Mouse (Mus musculus): ENCODE data around the gene Kcnma1. TPM values are rescaled to one million over a fixed set of nuclear protein-coding genes. Genes with fewer than 3 reads are reported as not detected.

Kcnma1 gene
- polyA plus RNA-seq (2015; fragmentation: Nextera tagmentation; extraction: Ambion mirVana): 6.5 and 8.1 TPM in 2 replicates

GRCm38 (mm10) chr14:24014391-24014790 lies at the start of gene Kcnma1:
Kcnma1 (minus strand) TSS chr14:24014491.
- no peak within 1 kb of the TSS for H3K4me3 ChIP-seq (replicated peaks)
- H3K9me3 ChIP-seq (replicated peaks): no peaks in the 10 kb centered on the region
- H3K4me1 ChIP-seq: no peaks in the 10 kb centered on the region
- no peaks in the 10 kb centered on the region for H3K36me3 ChIP-seq
- no peak within 1 kb of the TSS for H3K9ac ChIP-seq
- ATAC-seq (ENCODE audit: insufficient number of reproducible peaks, low FRiP score, low TSS enrichment, low read depth): no peak
- H3K4me2 ChIP-seq (replicated peaks): no peak within 1 kb of the TSS
- H3K27me3 ChIP-seq: no peaks in the 10 kb centered on the region
- WGBS: 59% methylated on average over 3 of the region's 3 CpGs
- no peak within 1 kb of the TSS for H3K27ac ChIP-seq (replicated peaks)

GRCm38 (mm10) chr14:24059747-24060146 lies 45.5 kb upstream of the Kcnma1 start:
- WGBS: 33% methylated on average over 8 of the region's 8 CpGs
- no peak overlapping the region for H3K27ac ChIP-seq (replicated peaks)
- no peaks in the 10 kb centered on the region for H3K9me3 ChIP-seq (replicated peaks)
- H3K27me3 ChIP-seq: no peaks in the 10 kb centered on the region
- no peaks in the 10 kb centered on the region for H3K4me1 ChIP-seq
- H3K36me3 ChIP-seq: no peaks in the 10 kb centered on the region
- H3K4me3 ChIP-seq (replicated peaks): no peak overlapping the region
- ATAC-seq (ENCODE audit: insufficient number of reproducible peaks, low FRiP score, low TSS enrichment, low read depth): no peak
- H3K4me2 ChIP-seq (replicated peaks): 0 out of 2 replicates have a peak overlapping the region, but pooled peaks have one; percentile 8
- H3K9ac ChIP-seq: no peak overlapping the region

- ATAC-seq (ENCODE audit: insufficient number of reproducible peaks, low FRiP score, low TSS enrichment, low read depth): no peak
- Histone ChIP-seq H3K4me3 (replicated peaks) (no peak overlapping the region), H3K9me3 (replicated peaks) (no peaks in the 10 kb centered on the region), H3K27ac (replicated peaks) (no peak overlapping the region), H3K4me2 (replicated peaks) (no peak overlapping the region), H3K4me1 (no peaks in the 10 kb centered on the region), H3K27me3 (no peaks in the 10 kb centered on the region), H3K9ac (no peak overlapping the region), H3K36me3 (no peaks in the 10 kb centered on the region)
- 61% methylated on average over 4 of the region's 4 CpGs for WGBS
These were observed 45.0 kb upstream of the Kcnma1 start for GRCm38 (mm10) chr14:24059287-24059686.

GRCm38 (mm10) chr14:24051821-24052220 lies 37.5 kb upstream of the Kcnma1 start:
- Histone ChIP-seq H3K36me3 (no peaks in the 10 kb centered on the region), H3K9me3 (replicated peaks) (no peaks in the 10 kb centered on the region), H3K27me3 (no peaks in the 10 kb centered on the region), H3K4me2 (replicated peaks) (no peak overlapping the region), H3K27ac (replicated peaks) (no peak overlapping the region), H3K9ac (no peak overlapping the region), H3K4me1 (no peaks in the 10 kb centered on the region), H3K4me3 (replicated peaks) (no peak overlapping the region)
- 83% methylated on average over 2 of the region's 2 CpGs for WGBS
- ATAC-seq (ENCODE audit: insufficient number of reproducible peaks, low FRiP score, low TSS enrichment, low read depth): no peak

- Histone ChIP-seq H3K9ac (no peak overlapping the region), H3K4me2 (replicated peaks) (no peak overlapping the region), H3K27ac (replicated peaks) (no peak overlapping the region), H3K27me3 (no peaks in the 10 kb centered on the region), H3K4me3 (replicated peaks) (no peak overlapping the region), H3K36me3 (no peaks in the 10 kb centered on the region), H3K9me3 (replicated peaks) (no peaks in the 10 kb centered on the region), H3K4me1 (no peaks in the 10 kb centered on the region)
- 53% methylated on average over 2 of the region's 2 CpGs for WGBS
- no peak for ATAC-seq (ENCODE audit: insufficient number of reproducible peaks, low FRiP score, low TSS enrichment, low read depth)
These were observed 22.3 kb upstream of the Kcnma1 start for GRCm38 (mm10) chr14:24036609-24037008.

GRCm38 (mm10) chr14:24036208-24036535 lies 21.9 kb upstream of the Kcnma1 start:
- no peak overlapping the region for H3K27ac ChIP-seq (replicated peaks)
- no peak overlapping the region for H3K4me2 ChIP-seq (replicated peaks)
- H3K4me3 ChIP-seq (replicated peaks): no peak overlapping the region
- H3K36me3 ChIP-seq: no peaks in the 10 kb centered on the region
- WGBS: 29% methylated on average over 4 of the region's 4 CpGs
- no peaks in the 10 kb centered on the region for H3K4me1 ChIP-seq
- H3K27me3 ChIP-seq: no peaks in the 10 kb centered on the region
- no peaks in the 10 kb centered on the region for H3K9me3 ChIP-seq (replicated peaks)
- no peak overlapping the region for H3K9ac ChIP-seq
- no peak for ATAC-seq (ENCODE audit: insufficient number of reproducible peaks, low FRiP score, low TSS enrichment, low read depth)

- Histone ChIP-seq H3K27ac (replicated peaks) (no peak overlapping the region), H3K9ac (no peak overlapping the region), H3K4me1 (no peaks in the 10 kb centered on the region), H3K4me3 (replicated peaks) (no peak overlapping the region), H3K9me3 (replicated peaks) (no peaks in the 10 kb centered on the region), H3K4me2 (replicated peaks) (no peak overlapping the region), H3K36me3 (no peaks in the 10 kb centered on the region), H3K27me3 (no peaks in the 10 kb centered on the region)
- no peak for ATAC-seq (ENCODE audit: insufficient number of reproducible peaks, low FRiP score, low TSS enrichment, low read depth)
- WGBS: 21% methylated on average over 11 of the region's 11 CpGs
These were observed 21.4 kb upstream of the Kcnma1 start for GRCm38 (mm10) chr14:24035486-24036207.

GRCm38 (mm10) chr14:24032876-24033389 lies 18.6 kb upstream of the Kcnma1 start:
- Histone ChIP-seq H3K27me3 (no peaks in the 10 kb centered on the region), H3K4me2 (replicated peaks) (no peak overlapping the region), H3K9me3 (replicated peaks) (no peaks in the 10 kb centered on the region), H3K4me1 (no peaks in the 10 kb centered on the region), H3K9ac (no peak overlapping the region), H3K27ac (replicated peaks) (no peak overlapping the region), H3K36me3 (no peaks in the 10 kb centered on the region), H3K4me3 (replicated peaks) (no peak overlapping the region)
- ATAC-seq (ENCODE audit: insufficient number of reproducible peaks, low FRiP score, low TSS enrichment, low read depth): no peak
- WGBS: 74% methylated on average over 7 of the region's 7 CpGs

- WGBS: 58% methylated on average over 3 of the region's 3 CpGs
- H3K4me1 ChIP-seq: no peaks in the 10 kb centered on the region
- no peak overlapping the region for H3K27ac ChIP-seq (replicated peaks)
- no peak overlapping the region for H3K4me2 ChIP-seq (replicated peaks)
- H3K36me3 ChIP-seq: no peaks in the 10 kb centered on the region
- H3K27me3 ChIP-seq: no peaks in the 10 kb centered on the region
- no peaks in the 10 kb centered on the region for H3K9me3 ChIP-seq (replicated peaks)
- H3K4me3 ChIP-seq (replicated peaks): no peak overlapping the region
- H3K9ac ChIP-seq: no peak overlapping the region
- no peak for ATAC-seq (ENCODE audit: insufficient number of reproducible peaks, low FRiP score, low TSS enrichment, low read depth)
These were observed 17.9 kb upstream of the Kcnma1 start for GRCm38 (mm10) chr14:24032201-24032600.

- Histone ChIP-seq H3K9me3 (replicated peaks) (no peaks in the 10 kb centered on the region), H3K4me2 (replicated peaks) (no peak overlapping the region), H3K27me3 (no peaks in the 10 kb centered on the region), H3K9ac (no peak overlapping the region), H3K27ac (replicated peaks) (no peak overlapping the region), H3K4me3 (replicated peaks) (no peak overlapping the region), H3K4me1 (no peaks in the 10 kb centered on the region), H3K36me3 (no peaks in the 10 kb centered on the region)
- ATAC-seq (ENCODE audit: insufficient number of reproducible peaks, low FRiP score, low TSS enrichment, low read depth): no peak
- 84% methylated on average over 4 of the region's 4 CpGs for WGBS
These were observed 6.4 kb upstream of the Kcnma1 start for GRCm38 (mm10) chr14:24020718-24021117.

GRCm38 (mm10) chr14:24009978-24010377 lies 4.3 kb downstream of the Kcnma1 start:
- Histone ChIP-seq H3K9ac (no peak overlapping the region), H3K36me3 (no peaks in the 10 kb centered on the region), H3K4me1 (peaks cover 3% of the 10 kb centered on the region), H3K9me3 (replicated peaks) (no peaks in the 10 kb centered on the region), H3K4me3 (replicated peaks) (no peak overlapping the region), H3K27me3 (peaks cover 25% of the 10 kb centered on the region), H3K4me2 (replicated peaks) (no peak overlapping the region), H3K27ac (replicated peaks) (no peak overlapping the region)
- WGBS: 72% methylated on average over 1 of the region's 1 CpGs
- no peak for ATAC-seq (ENCODE audit: insufficient number of reproducible peaks, low FRiP score, low TSS enrichment, low read depth)

- 7% methylated on average over 7 of the region's 7 CpGs for WGBS
- H3K27ac ChIP-seq (replicated peaks): no peak overlapping the region
- peaks cover 14% of the 10 kb centered on the region for H3K4me1 ChIP-seq
- no peaks in the 10 kb centered on the region for H3K9me3 ChIP-seq (replicated peaks)
- no peak overlapping the region for H3K4me2 ChIP-seq (replicated peaks)
- H3K36me3 ChIP-seq: no peaks in the 10 kb centered on the region
- H3K27me3 ChIP-seq: peaks cover 42% of the 10 kb centered on the region
- H3K9ac ChIP-seq: no peak overlapping the region
- ATAC-seq (ENCODE audit: insufficient number of reproducible peaks, low FRiP score, low TSS enrichment, low read depth): no peak
- no peak overlapping the region for H3K4me3 ChIP-seq (replicated peaks)
These were observed 6.0 kb downstream of the Kcnma1 start for GRCm38 (mm10) chr14:24008252-24008651.
